Mouse (Mus musculus): ENCODE measurements around the gene Midn.

Gene Midn

GRCm38 (mm10) chr10:80177441-80178279, 29.6 kb downstream of the Midn start:
- no peak for TF ChIP-seq GATA4 (IDR thresholded peaks at IDR 0.05; ENCODE audit: insufficient replicate concordance, low read length)

GRCm38 (mm10) chr10:80179068-80180051, 31.3 kb downstream of the Midn start, which contains the start of gene Efna2:
Gene Efna2, plus strand, starts transcription at chr10:80179482.
- no peak for TF ChIP-seq GATA4 (IDR thresholded peaks at IDR 0.05; ENCODE audit: insufficient replicate concordance, low read length)

GRCm38 (mm10) chr10:80180288-80180687, 32.2 kb downstream of the Midn start:
- no peak for TF ChIP-seq GATA4 (IDR thresholded peaks at IDR 0.05; ENCODE audit: insufficient replicate concordance, low read length)

GRCm38 (mm10) chr10:80180823-80181222, 32.8 kb downstream of the Midn start:
- TF ChIP-seq GATA4 (IDR thresholded peaks at IDR 0.05; ENCODE audit: insufficient replicate concordance, low read length): no peak

GRCm38 (mm10) chr10:80182547-80182946, 34.5 kb downstream of the Midn start:
- TF ChIP-seq GATA4 (IDR thresholded peaks at IDR 0.05; ENCODE audit: insufficient replicate concordance, low read length): no peak

GRCm38 (mm10) chr10:80186649-80187048, 38.6 kb downstream of the Midn start:
- no peak for TF ChIP-seq GATA4 (IDR thresholded peaks at IDR 0.05; ENCODE audit: insufficient replicate concordance, low read length)

GRCm38 (mm10) chr10:80187739-80188138, 39.7 kb downstream of the Midn start:
- TF ChIP-seq GATA4 (IDR thresholded peaks at IDR 0.05; ENCODE audit: insufficient replicate concordance, low read length): no peak

GRCm38 (mm10) chr10:80188453-80189024, 40.5 kb downstream of the Midn start:
- no peak for TF ChIP-seq GATA4 (IDR thresholded peaks at IDR 0.05; ENCODE audit: insufficient replicate concordance, low read length)

GRCm38 (mm10) chr10:80189999-80190398, 41.9 kb downstream of the Midn start:
- no peak for TF ChIP-seq GATA4 (IDR thresholded peaks at IDR 0.05; ENCODE audit: insufficient replicate concordance, low read length)

- no peak for TF ChIP-seq GATA4 (IDR thresholded peaks at IDR 0.05; ENCODE audit: insufficient replicate concordance, low read length)
These were observed 42.5 kb downstream of the Midn start for GRCm38 (mm10) chr10:80190491-80191051.

- no peak for TF ChIP-seq GATA4 (IDR thresholded peaks at IDR 0.05; ENCODE audit: insufficient replicate concordance, low read length)
These were observed 45.9 kb downstream of the Midn start for GRCm38 (mm10) chr10:80193976-80194375.

GRCm38 (mm10) chr10:80194441-80194840, 46.4 kb downstream of the Midn start:
- no peak for TF ChIP-seq GATA4 (IDR thresholded peaks at IDR 0.05; ENCODE audit: insufficient replicate concordance, low read length)

GRCm38 (mm10) chr10:80196167-80196566, 48.1 kb downstream of the Midn start:
- no peak for TF ChIP-seq GATA4 (IDR thresholded peaks at IDR 0.05; ENCODE audit: insufficient replicate concordance, low read length)

- no peak for TF ChIP-seq GATA4 (IDR thresholded peaks at IDR 0.05; ENCODE audit: insufficient replicate concordance, low read length)
These were observed 48.9 kb downstream of the Midn start for GRCm38 (mm10) chr10:80196778-80197581.
